Mouse (Mus musculus) liver, postnatal 0 days (tissue): ENCODE measurements around the gene Yif1b.
"Not testable (repeated sequence)": the region's sequence is repeated elsewhere in the genome, so short reads cannot be mapped to it uniquely, and the experiment has no call there.

Source experiments
- CTCF ChIP-seq: sonication (generic); IDR thresholded peaks from 2 replicates; pipeline ENCODE4 v1.5.1; 2016; ENCODE audit warnings: antibody characterized with exemption, low read depth
- EP300 ChIP-seq: IDR thresholded peaks from 2 replicates; pipeline ENCODE4 v1.6.1; 2016; ENCODE audit warnings: antibody characterized with exemption, low read depth, mild to moderate bottlenecking

DNA sequence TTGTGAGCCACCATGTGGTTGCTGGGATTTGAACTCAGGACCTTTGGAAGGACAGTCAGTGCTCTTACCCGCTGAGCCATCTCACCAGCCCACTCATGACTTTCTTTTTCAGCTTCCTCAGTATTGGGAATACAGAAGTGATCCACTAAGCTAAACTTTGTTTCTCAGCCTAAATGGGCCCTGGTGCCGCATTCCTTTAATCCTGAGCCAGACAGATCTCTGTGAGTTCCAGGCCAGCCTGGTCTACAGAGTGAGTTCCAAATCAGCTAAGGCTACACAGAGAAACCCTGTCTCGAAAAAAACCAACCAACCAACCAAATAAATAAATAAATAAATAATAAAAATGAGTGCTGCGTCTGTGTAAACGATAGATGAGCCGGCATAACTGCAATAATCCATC is 533 bp upstream of the Yif1b start:
- TF ChIP-seq CTCF, EP300: not testable (repeated sequence)
